Mouse (Mus musculus) heart, adult 8-10 months (tissue): ENCODE results near the gene Oas1g. TPM values are rescaled to one million over a fixed set of nuclear protein-coding genes. Genes with fewer than 3 reads are reported as not detected.
"Not testable (repeated sequence)": the region's sequence is repeated elsewhere in the genome, so short reads cannot be mapped to it uniquely, and the experiment has no call there.

Source experiments
- DNase-seq: peaks from one replicate; pipeline ENCODE4 v3.0.0; 2022; ENCODE audit warnings: low spot score
- total RNA-seq, 4 experiments: library from RNA; stranded (reverse); gene quantifications; 2 replicates each; pipeline ENCODE4 v1.2.4; 2022

Gene Oas1g
- total RNA-seq, 4 experiments from 2014 or later: 0.43 TPM; not detected in 3

- no peak for DNase-seq
These were observed 3.6 kb upstream of the Oas1g start for GRCm38 (mm10) chr5:120890991-120891390.

GRCm38 (mm10) chr5:120890026-120890425 lies 2.6 kb upstream of the Oas1g start:
- no peak for DNase-seq

DNA sequence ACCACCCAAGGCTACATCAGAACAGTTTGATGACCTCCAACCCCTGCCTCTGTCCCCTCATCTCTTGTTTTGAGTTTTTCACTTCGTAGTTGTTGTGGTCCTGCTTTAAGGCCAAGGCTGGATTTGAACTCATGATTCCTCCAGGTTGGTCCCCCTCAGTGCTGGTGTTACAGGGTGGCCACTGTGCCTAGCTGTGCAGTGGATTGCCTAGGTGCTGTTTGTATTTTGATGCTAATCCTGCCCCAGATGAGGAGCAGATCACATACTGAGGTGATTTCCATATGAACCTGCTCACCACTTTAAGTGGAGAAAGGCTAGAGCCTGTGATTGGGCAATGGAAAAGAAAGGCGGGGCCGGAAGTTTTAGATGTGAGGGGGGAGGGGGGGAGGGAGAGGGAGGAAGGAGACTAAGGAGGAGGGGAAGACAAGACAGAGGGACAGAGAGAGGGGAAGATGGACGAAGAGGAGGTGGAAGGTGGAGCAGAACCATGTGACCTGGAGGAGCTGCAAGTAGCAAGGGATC lies 942 bp upstream of the Oas1g start:
- DNase-seq: not testable (repeated sequence)

DNA sequence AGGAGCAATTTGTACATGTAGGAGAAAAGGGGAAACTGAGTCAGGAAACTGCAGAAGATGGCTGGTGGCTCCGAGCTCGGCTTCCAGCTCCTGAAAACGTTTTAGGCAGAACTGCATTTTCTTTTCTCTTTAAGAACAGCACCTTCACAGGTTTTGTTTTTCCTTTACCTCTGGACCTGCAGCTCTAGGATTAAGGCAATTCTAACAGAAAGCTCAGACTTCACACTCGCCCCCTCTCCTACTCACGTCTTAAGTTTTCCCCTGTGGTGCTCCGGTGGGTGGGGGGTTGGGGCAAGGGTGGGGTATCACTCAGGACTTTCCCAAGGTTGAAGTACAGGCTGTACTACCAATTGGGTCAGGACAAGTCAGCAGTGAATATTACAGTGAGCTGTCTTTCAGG lies 418 bp upstream of the Oas1g start:
- no peak for DNase-seq

DNA sequence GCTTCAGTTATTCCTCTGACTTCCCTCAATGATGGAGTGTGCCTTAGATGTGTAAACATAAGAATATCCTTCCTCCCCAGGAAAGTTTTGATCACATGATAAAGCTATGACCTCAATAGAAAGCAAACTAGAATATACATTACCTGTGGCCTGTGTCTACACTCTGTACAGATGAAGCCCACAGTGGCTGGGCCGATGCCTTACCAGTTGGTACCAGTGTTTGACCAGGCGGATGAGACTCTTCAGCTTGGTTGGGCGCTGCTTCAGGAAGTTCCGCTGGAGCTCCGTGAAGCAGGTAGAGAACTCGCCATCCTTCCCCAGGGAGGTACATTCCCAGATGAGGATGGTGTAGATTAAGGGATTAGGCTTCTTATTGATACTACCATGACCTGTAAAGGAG lies 5.7 kb downstream of the Oas1g start:
- DNase-seq: not testable (repeated sequence)

DNA sequence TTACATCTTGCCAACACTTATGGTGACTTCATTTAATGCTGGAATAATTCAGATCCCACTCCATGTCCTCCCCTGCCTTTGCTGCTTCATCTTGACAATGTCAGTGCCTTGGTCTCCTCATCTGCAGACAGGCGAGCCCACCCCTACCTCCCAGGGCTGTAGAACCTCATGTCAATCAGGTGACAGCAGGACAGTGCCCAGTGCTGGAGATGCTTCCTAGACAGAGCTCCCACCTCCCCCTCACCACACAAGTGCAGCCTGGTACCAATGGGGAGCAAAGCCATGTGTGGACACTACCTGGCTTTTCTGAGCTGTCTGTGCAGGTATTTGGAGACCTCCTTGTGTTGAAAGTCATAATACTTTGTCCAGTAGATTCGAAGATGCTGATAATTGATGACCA lies 8.6 kb downstream of the Oas1g start:
- not testable (repeated sequence) for DNase-seq

GRCm38 (mm10) chr5:120877407-120877806 lies 10.0 kb downstream of the Oas1g start:
- DNase-seq: not testable (repeated sequence)

DNA sequence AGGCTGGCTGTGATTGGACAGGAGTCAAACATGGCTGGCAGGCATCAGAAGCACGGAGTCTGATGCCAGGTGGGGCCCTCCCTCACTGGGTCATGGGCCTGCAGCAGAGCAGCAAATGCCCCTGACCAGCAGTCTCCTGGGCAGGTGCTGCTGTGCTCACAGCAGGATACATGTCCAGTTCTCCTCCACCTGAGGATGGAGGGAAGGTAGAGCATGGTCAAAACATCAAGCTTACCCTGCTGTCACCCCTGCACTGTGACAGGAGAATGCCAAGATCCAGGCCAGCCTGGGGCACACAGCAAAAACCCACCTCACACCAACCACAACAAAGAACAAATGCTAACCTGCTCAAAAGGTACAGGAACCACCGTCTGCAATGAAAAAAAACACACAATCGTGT lies 10.6 kb downstream of the Oas1g start:
- DNase-seq: not testable (repeated sequence)

- DNase-seq: no peak
These were observed 15.9 kb downstream of the Oas1g start for GRCm38 (mm10) chr5:120871469-120871868.

DNA sequence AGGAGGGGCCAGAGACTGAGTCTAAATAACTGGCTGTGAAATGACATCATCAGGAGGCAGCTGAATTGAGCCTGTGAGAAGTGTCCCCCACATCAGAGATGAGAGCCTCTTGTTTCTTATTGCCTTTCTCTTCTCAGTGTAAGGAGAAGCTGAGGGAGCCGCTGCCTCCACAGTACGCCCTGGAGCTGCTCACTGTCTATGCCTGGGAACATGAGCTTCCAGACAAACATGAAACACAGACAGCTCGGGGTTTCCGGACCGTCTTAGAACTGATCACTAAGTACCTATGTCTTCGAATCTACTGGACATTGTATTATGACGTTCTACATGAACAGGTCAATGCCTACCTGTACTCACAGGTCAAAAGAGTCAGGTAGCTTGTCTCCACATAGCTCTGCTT lies 16.6 kb downstream of the Oas1g start:
- DNase-seq: no peak

DNA sequence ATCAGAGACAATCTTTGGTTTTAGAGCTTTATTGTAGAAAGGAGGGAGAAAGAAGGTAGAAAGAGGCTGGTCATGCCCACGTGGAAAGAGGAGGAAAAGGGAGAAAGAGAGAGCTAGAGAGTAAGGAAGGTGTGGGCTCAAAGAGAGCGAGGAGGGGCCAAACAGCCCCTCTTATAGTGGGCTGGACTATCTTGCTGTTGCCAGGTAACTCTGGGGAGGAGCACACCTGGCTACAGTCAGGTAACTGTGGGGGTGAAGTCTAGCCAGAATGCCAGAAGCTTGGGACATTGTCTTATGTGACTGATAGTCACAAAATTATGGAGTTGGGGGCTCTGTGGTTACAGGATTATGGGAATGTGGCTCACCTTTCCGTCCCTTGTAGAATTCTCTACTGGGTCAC lies 17.3 kb downstream of the Oas1g start:
- no peak for DNase-seq

DNA sequence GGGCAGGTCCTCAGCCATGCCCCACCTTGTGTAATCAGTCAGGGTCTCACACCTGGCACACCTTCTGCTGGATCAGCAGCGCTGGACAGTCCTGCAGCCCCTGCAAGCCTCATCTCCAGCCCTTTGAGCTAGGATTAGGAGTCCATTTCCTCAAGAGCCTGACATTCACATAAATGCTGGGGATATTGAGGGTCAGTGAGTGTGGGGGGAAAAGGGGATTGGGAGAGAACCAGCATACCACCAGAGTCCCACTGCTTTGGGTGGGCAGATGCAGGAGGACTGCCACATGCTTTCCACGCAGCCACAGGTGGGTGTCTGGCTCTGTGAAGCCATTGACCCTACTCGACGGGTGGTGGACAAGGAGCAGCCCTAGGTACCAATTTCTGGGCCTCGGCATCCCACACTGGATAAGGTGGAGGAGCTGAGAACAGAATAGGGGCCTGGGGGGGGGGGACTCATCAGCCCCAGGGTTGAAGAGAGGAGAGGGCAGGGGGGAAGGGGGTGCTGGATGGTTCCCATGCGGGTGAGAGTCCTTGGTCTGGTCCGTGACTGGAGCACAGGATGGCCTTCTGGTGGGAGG lies 17.9 kb downstream of the Oas1g start:
- no peak for DNase-seq

GRCm38 (mm10) chr5:120865336-120865860 lies 22.0 kb downstream of the Oas1g start:
- no peak for DNase-seq

DNA sequence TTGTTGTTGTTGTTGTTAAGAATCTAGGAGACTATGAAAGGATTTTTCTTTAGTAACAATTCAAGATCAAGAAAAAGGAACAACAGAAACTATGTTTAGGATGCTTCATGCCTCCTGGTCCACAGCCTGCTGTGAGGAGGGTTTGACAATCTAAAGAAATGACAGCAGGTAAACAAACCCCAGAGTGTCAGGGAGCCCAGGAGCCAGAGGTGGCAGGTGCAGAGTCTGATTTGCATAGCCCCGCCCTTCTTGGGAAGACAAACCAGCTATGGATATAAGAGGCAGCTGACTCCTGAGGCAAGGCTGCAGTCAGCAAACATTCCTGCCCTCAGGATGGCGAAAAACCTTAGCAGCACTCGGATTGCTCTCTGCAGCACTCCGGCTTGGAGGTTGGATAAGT lies 26.3 kb downstream of the Oas1g start, which contains the start of gene Oas1h:
TSS of gene Oas1h (plus strand) at position 301 of the 400 bp plus-strand sequence.
- no peak for DNase-seq

DNA sequence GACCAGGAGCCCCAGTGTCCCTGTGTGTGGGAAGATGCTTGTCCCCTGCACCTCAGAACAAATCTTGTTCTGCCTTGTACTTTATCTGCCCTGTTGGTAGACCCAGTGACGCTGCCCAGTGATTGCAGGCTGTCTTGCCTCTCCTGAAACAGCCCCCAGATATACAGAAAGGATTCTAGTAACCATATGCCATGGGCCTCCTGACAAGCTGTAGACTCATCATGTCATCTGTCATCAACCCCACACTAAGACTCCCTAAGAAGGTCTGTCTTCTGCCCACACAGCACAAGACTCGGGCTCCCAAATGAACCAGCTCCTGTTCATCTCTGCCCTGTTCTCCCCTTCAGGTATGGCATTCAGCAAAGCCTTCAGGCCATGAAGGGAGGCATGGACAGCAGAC lies 28.2 kb downstream of the Oas1g start:
- DNase-seq: no peak

DNA sequence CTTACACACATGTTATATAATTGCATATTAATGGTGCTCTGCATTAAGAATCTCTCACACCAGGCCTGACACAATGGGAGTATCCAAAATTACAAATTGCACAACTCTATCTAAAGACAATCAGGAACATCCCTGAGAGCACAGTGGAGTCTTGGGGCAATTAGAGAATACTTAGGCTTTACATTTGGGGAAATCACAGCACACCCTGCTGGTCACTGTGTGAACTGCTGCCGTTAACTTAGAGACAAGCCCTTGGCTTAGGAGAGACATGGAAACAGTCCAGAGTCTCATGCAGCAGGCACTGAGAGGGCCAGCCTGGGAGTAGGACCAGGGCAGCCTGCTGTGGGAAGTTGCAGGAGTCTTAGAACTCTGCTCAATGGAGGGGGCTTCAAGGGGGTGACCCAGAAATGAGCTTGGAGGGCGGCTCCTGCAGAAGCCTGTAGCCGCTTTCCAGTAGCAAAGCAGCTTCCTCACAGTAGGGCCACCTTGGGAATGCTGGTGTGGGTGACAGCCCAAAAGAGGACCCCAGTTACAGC lies 37.7 kb downstream of the Oas1g start:
- no peak for DNase-seq

GRCm38 (mm10) chr5:120847067-120847466 lies 40.3 kb downstream of the Oas1g start, which contains the start of gene Oas1f:
Gene Oas1f, plus strand, starts transcription at chr5:120847367.
- DNase-seq: no peak

DNA sequence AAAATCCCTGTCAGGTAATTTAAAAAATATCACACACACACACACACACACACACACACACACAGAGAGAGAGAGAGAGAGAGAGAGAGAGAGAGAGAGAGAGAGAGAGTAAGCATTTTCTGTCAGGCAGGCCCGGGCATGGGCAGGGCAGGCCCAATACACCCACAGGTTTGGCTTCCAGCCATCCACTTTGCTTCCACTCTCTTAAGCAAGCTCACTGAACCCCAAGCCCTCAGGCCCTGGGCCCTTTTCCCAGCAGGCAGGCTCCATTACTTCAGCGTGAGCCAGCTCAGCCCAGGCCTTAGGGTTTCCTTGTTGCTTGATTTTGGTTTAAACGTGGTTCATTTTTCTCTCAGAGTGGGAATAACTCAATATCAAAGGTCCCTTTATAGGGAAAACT lies 42.7 kb downstream of the Oas1g start:
- no peak for DNase-seq

DNA sequence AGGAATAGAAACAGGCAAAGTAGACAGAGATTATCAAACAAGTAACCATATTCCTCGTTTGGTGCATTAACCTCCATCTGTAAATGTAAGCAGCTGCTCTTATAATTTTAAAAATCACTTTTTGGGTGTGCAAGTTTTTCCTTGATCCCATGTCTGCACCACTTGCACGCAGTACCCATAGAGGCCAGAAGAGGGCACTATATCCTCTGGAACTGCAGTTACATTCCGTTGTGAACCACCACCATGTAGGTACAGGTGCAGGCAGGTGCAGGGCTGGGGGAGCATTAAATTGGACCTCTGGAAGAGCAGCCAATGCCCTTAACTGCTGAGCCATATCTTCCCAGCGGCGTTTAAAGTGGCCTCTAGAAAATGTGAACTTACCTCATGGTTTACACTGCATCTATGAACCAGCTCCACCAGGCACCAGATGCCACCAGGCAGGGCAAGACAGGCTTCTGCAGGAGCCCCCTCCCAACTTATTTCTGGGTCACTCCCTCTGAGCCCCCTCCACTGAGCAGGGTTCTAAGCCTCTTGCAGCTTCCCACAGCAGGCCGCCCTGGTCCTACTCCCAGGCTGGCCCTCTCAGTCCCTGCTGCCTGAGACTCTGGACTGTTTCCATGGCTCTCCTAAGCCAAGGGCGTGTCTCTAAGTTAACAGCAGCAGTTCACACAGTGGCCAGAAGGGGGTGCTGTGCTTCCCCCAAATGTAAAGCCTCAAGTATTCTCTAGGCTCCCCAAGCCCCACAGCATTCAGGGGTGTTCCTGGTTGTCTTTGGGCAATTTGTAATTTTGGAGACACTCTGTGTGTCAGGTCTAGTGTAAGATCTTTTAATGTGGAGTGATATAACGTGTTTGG lies 50.5 kb downstream of the Oas1g start:
- DNase-seq: no peak

DNA sequence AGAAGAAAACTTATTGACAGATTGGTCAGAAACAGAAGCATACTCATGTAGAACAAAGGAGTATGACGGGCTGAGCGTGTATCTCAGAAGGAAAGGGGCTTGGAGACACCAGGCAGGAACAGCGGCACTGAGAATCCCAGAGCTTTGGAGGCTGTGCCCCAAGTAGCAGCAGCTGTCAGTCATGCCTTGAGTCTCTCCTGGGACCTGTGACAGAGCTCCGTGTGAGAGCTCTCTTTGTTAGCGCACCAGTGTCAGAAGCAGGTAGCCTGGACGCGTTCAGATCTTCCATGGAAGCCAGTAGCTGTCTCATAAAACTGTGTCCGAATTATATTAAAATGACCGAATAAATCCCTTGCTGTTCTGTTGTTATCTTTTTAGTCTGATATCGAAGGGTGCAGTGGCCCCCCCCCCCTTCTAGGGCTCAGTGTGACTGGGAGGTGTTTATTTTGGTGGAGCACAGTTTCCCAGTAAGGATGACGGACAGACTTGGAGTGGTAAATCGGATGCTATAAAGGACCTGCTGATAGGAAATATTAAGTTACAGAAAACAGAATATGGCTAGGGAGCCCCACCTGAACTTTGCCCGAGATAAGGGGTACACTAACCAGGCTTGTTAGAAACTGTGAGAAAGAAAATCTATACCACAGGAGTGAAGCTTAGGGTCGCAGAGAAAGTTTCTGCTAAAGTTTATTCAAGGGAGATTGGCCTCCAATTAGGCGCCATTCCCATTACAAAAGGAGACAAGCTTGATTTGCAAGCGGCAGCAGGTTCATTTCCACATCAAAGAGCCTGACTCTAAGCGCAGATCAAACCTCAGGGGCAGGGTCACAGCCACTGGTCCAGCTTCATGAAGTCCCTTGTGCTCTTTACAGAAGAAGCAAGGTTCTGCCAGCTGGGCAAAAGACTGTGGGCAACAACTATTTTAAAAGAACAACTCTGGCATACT lies 53.8 kb downstream of the Oas1g start:
- DNase-seq: no peak

GRCm38 (mm10) chr5:120831031-120831430 lies 56.4 kb downstream of the Oas1g start:
- no peak for DNase-seq
